Mouse (Mus musculus): ENCODE measurements around the gene Kif21b. TPM values are rescaled to one million over a fixed set of nuclear protein-coding genes. Genes with fewer than 3 reads are reported as not detected.

The Kif21b gene
- polyA plus RNA-seq, 1 experiment from 2014 or later: 5.6 TPM

DNA sequence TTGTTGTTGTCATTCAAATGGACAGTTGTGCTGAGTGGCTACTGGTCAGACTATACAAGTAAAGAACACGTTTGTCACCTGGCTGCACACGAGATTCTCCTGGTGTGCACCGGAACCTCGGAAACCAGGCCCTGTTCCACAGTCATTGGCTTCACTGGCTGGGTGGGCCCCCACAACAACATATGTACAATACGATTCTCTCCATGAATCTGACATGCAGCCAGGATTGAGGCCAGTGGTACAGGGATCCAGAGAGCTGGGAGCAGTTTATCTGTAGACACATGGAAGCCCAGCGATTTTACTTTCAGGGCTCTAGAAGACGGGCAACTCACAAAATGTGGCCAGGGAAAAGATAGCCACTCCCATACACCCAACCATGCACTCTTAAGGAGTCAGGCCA, 27.5 kb upstream of the Kif21b start:
- ATAC-seq (replicated peaks; ENCODE audit: low FRiP score, low TSS enrichment, low read depth): no peak
- H3K4me2 ChIP-seq (ENCODE audit: low read length): no peak overlapping the region
- WGBS: 81% methylated on average over 7 of the region's 7 CpGs

DNA sequence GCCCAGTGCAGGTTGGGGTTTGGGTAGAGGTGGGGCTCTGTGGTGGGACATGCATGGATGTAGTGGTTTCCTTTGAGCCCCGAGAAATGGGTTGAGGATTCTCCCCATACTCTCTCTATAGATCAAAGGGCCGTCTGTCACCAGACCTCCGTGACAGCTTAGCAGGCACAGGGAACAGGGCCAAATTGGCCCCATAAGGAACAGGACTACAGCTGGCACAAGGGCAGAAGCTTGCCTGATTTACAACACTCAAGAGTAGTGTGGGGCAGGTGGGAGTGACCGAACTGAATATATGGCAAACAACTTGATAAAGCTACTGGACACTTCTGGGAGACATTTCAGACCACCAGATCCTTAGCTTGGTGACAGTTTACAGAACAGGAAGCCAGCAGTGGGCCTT, 26.4 kb upstream of the Kif21b start:
- Histone ChIP-seq H3K4me1 (replicated peaks; ENCODE audit: control insufficient read depth, insufficient read depth, low read length) (0 out of 2 replicates have a peak, but pooled peaks cover 3% of the 10 kb centered on the region), H3K9me3 (ENCODE audit: control insufficient read depth, low read length) (no peaks in the 10 kb centered on the region), H3K4me3 (ENCODE audit: low read depth, low read length) (no peak overlapping the region), H3K27ac (ENCODE audit: low read depth) (no peak overlapping the region), H3K27me3 (replicated peaks; ENCODE audit: control insufficient read depth, insufficient read depth, low read length) (no peaks in the 10 kb centered on the region), H3K9ac (ENCODE audit: low read length) (no peak overlapping the region), H3K36me3 (ENCODE audit: control insufficient read depth, insufficient read depth, low read length) (no peaks in the 10 kb centered on the region), H3K4me2 (ENCODE audit: low read length) (no peak overlapping the region)
- WGBS: 37% methylated on average over 4 of the region's 4 CpGs
- DNase-seq (ENCODE audit: low spot score) (no peak), ATAC-seq (replicated peaks; ENCODE audit: low FRiP score, low TSS enrichment, low read depth) (no peak)

More for the DNA sequence above, 27.5 kb upstream of the Kif21b start:
- Histone ChIP-seq H3K27me3 (replicated peaks; ENCODE audit: control insufficient read depth, insufficient read depth, low read length) (no peaks in the 10 kb centered on the region), H3K36me3 (ENCODE audit: control insufficient read depth, insufficient read depth, low read length) (no peaks in the 10 kb centered on the region), H3K9me3 (ENCODE audit: control insufficient read depth, low read length) (no peaks in the 10 kb centered on the region), H3K9ac (ENCODE audit: low read length) (no peak overlapping the region), H3K4me1 (replicated peaks; ENCODE audit: control insufficient read depth, insufficient read depth, low read length) (0 out of 2 replicates have a peak, but pooled peaks cover 3% of the 10 kb centered on the region), H3K4me3 (ENCODE audit: low read depth, low read length) (no peak overlapping the region), H3K27ac (ENCODE audit: low read depth) (no peak overlapping the region)
- DNase-seq (ENCODE audit: low spot score): no peak

DNA sequence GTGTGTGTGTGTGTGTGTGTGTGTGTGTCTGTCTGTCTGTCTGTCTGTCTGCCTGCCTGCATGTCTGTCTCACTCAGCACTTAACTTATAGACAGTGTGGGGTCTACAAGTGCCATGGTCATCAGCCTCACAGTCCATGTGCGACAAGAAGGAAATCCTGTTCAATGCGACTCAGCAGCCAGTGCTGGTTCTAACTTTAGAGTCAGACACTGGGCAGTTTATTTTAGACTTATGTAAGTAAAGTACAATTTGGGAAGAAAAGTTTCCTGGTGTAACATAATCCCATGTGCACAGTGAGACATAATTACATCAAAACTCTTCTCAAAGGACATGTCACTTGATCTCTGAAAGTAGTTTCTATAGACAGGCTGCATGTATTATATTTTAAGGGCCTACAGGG, 21.7 kb upstream of the Kif21b start:
- no peak overlapping the region for H3K27ac ChIP-seq (ENCODE audit: low read depth)
- 84% methylated on average over 2 of the region's 2 CpGs for WGBS

DNA sequence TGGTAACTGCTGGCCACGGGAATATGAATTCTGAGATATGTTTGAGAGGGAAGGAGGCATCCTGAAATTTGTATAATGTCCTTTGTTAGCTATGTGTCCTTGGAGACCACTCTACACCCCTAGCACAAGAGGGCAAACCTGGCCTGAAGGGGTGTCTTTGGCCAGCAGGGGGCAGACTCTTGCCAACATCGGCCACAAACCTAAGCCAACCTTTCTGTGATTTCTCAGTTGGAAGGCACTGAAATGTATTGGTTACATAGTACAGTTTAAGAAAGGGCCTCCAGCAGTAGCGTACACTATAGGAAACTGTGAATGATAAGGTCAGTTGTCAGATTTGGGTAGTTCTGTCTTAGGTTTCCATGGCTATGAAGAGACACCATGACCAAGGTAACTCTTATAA, 15.0 kb upstream of the Kif21b start:
- WGBS: 29% methylated on average over 3 of the region's 3 CpGs
- DNase-seq (ENCODE audit: low spot score): no peak
- ATAC-seq (replicated peaks; ENCODE audit: low FRiP score, low TSS enrichment, low read depth): no peak

More for the DNA sequence above, 21.7 kb upstream of the Kif21b start:
- 0 out of 2 replicates have a peak, but pooled peaks cover 3% of the 10 kb centered on the region for H3K4me1 ChIP-seq (replicated peaks; ENCODE audit: control insufficient read depth, insufficient read depth, low read length)
- no peaks in the 10 kb centered on the region for H3K36me3 ChIP-seq (ENCODE audit: control insufficient read depth, insufficient read depth, low read length)
- H3K27me3 ChIP-seq (replicated peaks; ENCODE audit: control insufficient read depth, insufficient read depth, low read length): no peaks in the 10 kb centered on the region
- DNase-seq (ENCODE audit: low spot score) (no peak), ATAC-seq (replicated peaks; ENCODE audit: low FRiP score, low TSS enrichment, low read depth) (no peak)
- no peaks in the 10 kb centered on the region for H3K9me3 ChIP-seq (ENCODE audit: control insufficient read depth, low read length)
- no peak overlapping the region for H3K4me2 ChIP-seq (ENCODE audit: low read length)
- no peak overlapping the region for H3K4me3 ChIP-seq (ENCODE audit: low read depth, low read length)
- H3K9ac ChIP-seq (ENCODE audit: low read length): no peak overlapping the region

DNA sequence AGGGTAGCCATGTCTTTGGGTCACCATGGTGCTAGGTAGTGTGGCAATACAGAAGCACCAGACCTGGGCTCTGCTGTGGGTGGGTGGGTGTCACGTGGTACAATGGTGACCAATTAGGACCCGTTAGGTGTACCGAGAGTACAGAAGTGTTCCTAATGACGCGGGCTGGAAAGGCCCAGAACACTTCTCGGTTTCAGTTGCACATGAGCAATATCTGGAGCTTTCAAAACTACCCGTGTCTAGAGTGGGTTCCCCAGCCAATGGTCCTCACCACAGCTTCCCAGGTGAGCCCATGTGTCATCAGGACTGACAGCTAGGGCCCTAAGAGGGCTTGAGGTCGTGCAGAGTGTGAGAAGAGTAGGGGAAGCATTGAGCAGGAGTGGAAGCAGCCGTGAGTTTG, 14.1 kb upstream of the Kif21b start:
- no peak for ATAC-seq (replicated peaks; ENCODE audit: low FRiP score, low TSS enrichment, low read depth)
- H3K4me3 ChIP-seq (ENCODE audit: low read depth, low read length): no peak overlapping the region
- 84% methylated on average over 9 of the region's 9 CpGs for WGBS

More for the DNA sequence above, 15.0 kb upstream of the Kif21b start:
- no peak overlapping the region for H3K27ac ChIP-seq (ENCODE audit: low read depth)
- H3K36me3 ChIP-seq (ENCODE audit: control insufficient read depth, insufficient read depth, low read length): no peaks in the 10 kb centered on the region
- no peaks in the 10 kb centered on the region for H3K27me3 ChIP-seq (replicated peaks; ENCODE audit: control insufficient read depth, insufficient read depth, low read length)
- H3K4me2 ChIP-seq (ENCODE audit: low read length): no peak overlapping the region
- no peaks in the 10 kb centered on the region for H3K9me3 ChIP-seq (ENCODE audit: control insufficient read depth, low read length)
- H3K9ac ChIP-seq (ENCODE audit: low read length): no peak overlapping the region
- no peak overlapping the region for H3K4me3 ChIP-seq (ENCODE audit: low read depth, low read length)
- no peaks in the 10 kb centered on the region for H3K4me1 ChIP-seq (replicated peaks; ENCODE audit: control insufficient read depth, insufficient read depth, low read length)

DNA sequence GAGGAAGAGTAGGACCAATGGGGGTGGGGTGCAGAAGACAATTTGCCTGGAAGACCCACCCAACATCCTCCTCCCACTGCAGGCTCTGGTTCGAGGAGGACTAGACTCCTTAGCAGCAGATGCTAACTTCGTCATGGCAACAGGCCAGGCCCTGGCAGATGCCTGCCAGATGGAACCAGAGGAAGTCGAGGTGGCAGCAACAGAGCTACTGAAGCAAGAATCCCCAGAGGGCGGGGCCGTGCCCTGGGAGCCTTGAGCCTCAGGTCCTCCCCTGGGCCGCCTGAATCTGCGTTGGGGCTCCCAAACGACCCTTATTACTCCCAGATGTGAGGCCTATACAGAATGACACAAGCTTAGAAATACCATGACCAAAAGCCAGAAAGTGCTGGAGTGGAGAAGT, 12.3 kb upstream of the Kif21b start:
- WGBS: 38% methylated on average over 8 of the region's 8 CpGs
- Histone ChIP-seq H3K4me1 (replicated peaks; ENCODE audit: control insufficient read depth, insufficient read depth, low read length) (no peaks in the 10 kb centered on the region), H3K9ac (ENCODE audit: low read length) (no peak overlapping the region), H3K9me3 (ENCODE audit: control insufficient read depth, low read length) (no peaks in the 10 kb centered on the region), H3K27ac (ENCODE audit: low read depth) (no peak overlapping the region), H3K4me2 (ENCODE audit: low read length) (no peak overlapping the region), H3K36me3 (ENCODE audit: control insufficient read depth, insufficient read depth, low read length) (no peaks in the 10 kb centered on the region), H3K27me3 (replicated peaks; ENCODE audit: control insufficient read depth, insufficient read depth, low read length) (no peaks in the 10 kb centered on the region), H3K4me3 (ENCODE audit: low read depth, low read length) (no peak overlapping the region)
- DNase-seq (ENCODE audit: low spot score): no peak
- no peak; the same call in 1 of the 2 replicates for ATAC-seq (replicated peaks; ENCODE audit: low FRiP score, low TSS enrichment, low read depth)

More for the DNA sequence above, 14.1 kb upstream of the Kif21b start:
- Histone ChIP-seq H3K4me1 (replicated peaks; ENCODE audit: control insufficient read depth, insufficient read depth, low read length) (no peaks in the 10 kb centered on the region), H3K27me3 (replicated peaks; ENCODE audit: control insufficient read depth, insufficient read depth, low read length) (no peaks in the 10 kb centered on the region), H3K36me3 (ENCODE audit: control insufficient read depth, insufficient read depth, low read length) (no peaks in the 10 kb centered on the region), H3K4me2 (ENCODE audit: low read length) (no peak overlapping the region), H3K9ac (ENCODE audit: low read length) (no peak overlapping the region), H3K27ac (ENCODE audit: low read depth) (no peak overlapping the region), H3K9me3 (ENCODE audit: control insufficient read depth, low read length) (no peaks in the 10 kb centered on the region)
- DNase-seq (ENCODE audit: low spot score): no peak

DNA sequence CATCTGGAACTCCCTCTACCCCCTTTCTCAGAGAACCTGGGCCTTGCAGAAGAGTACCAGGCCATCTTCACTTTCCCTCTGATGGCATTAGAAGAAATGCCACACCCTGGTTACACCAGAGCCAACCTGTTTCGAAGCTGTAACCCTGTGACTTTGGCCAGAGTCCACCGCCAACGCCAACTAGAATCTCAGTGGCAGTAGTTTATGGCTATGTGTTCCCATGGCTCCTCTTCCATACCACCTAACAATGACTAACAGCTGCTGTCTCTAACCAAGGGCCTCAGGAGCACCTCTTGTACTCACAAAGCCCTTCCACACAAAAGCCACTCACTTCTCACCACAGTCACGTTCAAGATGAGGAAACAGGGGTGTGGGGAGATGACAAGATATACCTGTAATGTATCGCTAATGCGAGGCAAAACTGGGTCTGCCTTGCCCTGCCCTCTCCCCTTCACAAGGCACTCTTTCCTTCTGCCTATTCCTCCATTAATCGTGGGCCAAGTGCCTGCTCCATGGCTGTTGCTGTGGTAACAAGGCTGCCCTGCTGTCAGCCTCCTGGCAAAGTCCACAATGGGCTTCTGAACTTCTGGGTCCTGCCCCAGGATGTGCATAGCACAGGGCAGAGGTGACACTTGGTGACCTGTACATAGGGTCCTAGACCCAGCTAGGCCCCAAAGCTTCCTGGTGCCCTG, 11.5 kb upstream of the Kif21b start:
- no peaks in the 10 kb centered on the region for H3K4me1 ChIP-seq (replicated peaks; ENCODE audit: control insufficient read depth, insufficient read depth, low read length)
- 80% methylated on average over 7 of the region's 7 CpGs for WGBS
- H3K9me3 ChIP-seq (ENCODE audit: control insufficient read depth, low read length): no peaks in the 10 kb centered on the region
- H3K27me3 ChIP-seq (replicated peaks; ENCODE audit: control insufficient read depth, insufficient read depth, low read length): no peaks in the 10 kb centered on the region
- DNase-seq (ENCODE audit: low spot score) (no peak), ATAC-seq (replicated peaks; ENCODE audit: low FRiP score, low TSS enrichment, low read depth) (no peak)
- H3K4me2 ChIP-seq (ENCODE audit: low read length): no peak overlapping the region
- no peak overlapping the region for H3K9ac ChIP-seq (ENCODE audit: low read length)
- no peak overlapping the region for H3K4me3 ChIP-seq (ENCODE audit: low read depth, low read length)
- no peak overlapping the region for H3K27ac ChIP-seq (ENCODE audit: low read depth)
- H3K36me3 ChIP-seq (ENCODE audit: control insufficient read depth, insufficient read depth, low read length): no peaks in the 10 kb centered on the region

DNA sequence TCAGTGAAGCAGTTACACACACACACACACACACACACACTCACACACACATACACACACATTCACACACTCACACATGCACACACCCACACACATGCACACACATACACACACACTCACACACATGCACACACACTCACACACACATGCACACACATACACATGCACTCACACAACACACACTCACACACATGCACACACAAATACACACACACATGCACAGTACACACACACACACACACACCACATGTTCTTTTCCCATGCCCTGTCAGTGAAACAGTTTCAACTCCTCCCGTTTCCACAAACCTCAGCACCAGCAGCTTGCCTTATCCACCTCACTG, 11.0 kb upstream of the Kif21b start:
- Histone ChIP-seq H3K36me3 (ENCODE audit: control insufficient read depth, insufficient read depth, low read length) (no peaks in the 10 kb centered on the region), H3K4me3 (ENCODE audit: low read depth, low read length) (no peak overlapping the region), H3K4me1 (replicated peaks; ENCODE audit: control insufficient read depth, insufficient read depth, low read length) (no peaks in the 10 kb centered on the region), H3K9ac (ENCODE audit: low read length) (no peak overlapping the region), H3K27ac (ENCODE audit: low read depth) (no peak overlapping the region), H3K4me2 (ENCODE audit: low read length) (no peak overlapping the region), H3K9me3 (ENCODE audit: control insufficient read depth, low read length) (no peaks in the 10 kb centered on the region), H3K27me3 (replicated peaks; ENCODE audit: control insufficient read depth, insufficient read depth, low read length) (no peaks in the 10 kb centered on the region)
- DNase-seq (ENCODE audit: low spot score) (no peak), ATAC-seq (replicated peaks; ENCODE audit: low FRiP score, low TSS enrichment, low read depth) (no peak)
- WGBS: 63% methylated on average over 1 of the region's 1 CpGs

DNA sequence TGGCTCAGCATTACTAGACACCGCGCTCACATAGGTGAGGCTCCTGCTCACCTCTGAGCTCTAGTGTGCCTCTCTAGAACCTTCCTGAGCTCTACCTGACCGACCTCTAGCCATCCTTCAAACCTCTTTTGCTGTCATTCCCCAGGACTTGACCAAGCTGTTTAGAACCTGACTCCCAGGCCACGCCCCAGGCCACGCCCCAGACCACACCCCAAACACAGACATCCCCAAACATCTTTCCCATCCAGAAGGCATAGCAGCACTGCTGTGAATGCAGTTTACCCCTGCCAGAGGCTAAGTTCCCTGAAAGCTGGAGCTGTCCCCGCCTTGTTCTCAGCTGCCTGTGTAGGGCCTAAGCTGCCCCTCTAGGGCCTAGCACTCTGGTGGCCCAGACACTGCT, 10.4 kb upstream of the Kif21b start:
- no peak overlapping the region for H3K27ac ChIP-seq (ENCODE audit: low read depth)
- WGBS: 50% methylated on average over 6 of the region's 6 CpGs
- H3K4me3 ChIP-seq (ENCODE audit: low read depth, low read length): no peak overlapping the region
- no peaks in the 10 kb centered on the region for H3K27me3 ChIP-seq (replicated peaks; ENCODE audit: control insufficient read depth, insufficient read depth, low read length)
- H3K4me2 ChIP-seq (ENCODE audit: low read length): no peak overlapping the region
- ATAC-seq (replicated peaks; ENCODE audit: low FRiP score, low TSS enrichment, low read depth): no peak
- no peak overlapping the region for H3K9ac ChIP-seq (ENCODE audit: low read length)
- H3K36me3 ChIP-seq (ENCODE audit: control insufficient read depth, insufficient read depth, low read length): no peaks in the 10 kb centered on the region
- H3K9me3 ChIP-seq (ENCODE audit: control insufficient read depth, low read length): no peaks in the 10 kb centered on the region
- H3K4me1 ChIP-seq (replicated peaks; ENCODE audit: control insufficient read depth, insufficient read depth, low read length): no peaks in the 10 kb centered on the region
- DNase-seq (ENCODE audit: low spot score): no peak
